Mouse (Mus musculus) hindbrain, embryonic 10.5 days (tissue): ENCODE data around the gene Gm11938. TPM values are rescaled to one million over a fixed set of nuclear protein-coding genes. Genes with fewer than 3 reads are reported as not detected.
A peak's percentile ranks its signal among the peaks of the same experiment; 100 is the strongest.
"Not testable (repeated sequence)": the region's sequence is repeated elsewhere in the genome, so short reads cannot be mapped to it uniquely, and the experiment has no call there.

Experiments used
- DNase-seq: peaks from one replicate; pipeline ENCODE4 v3.0.0-alpha.2; 2017; ENCODE audit warnings: low spot score
- H3K27ac ChIP-seq: fragments of 300-500 bp; sonication (generic); 2 replicates; pipeline ENCODE4 v1.5.1; 2016; ENCODE audit warnings: mild to moderate bottlenecking, moderate library complexity
- H3K27me3 ChIP-seq: fragments of 300-500 bp; sonication (generic); 2 replicates; pipeline ENCODE4 v1.6.1; 2016; ENCODE audit warnings: mild to moderate bottlenecking; ENCODE audit not compliant: poor library complexity, insufficient read depth, severe bottlenecking
- H3K36me3 ChIP-seq: fragments of 300-500 bp; sonication (generic); 2 replicates; pipeline ENCODE4 v1.6.1; 2016; ENCODE audit warnings: mild to moderate bottlenecking, moderate library complexity
- H3K4me1 ChIP-seq: fragments of 300-500 bp; sonication (generic); replicated peaks from 2 replicates; pipeline ENCODE4 v1.6.1; 2016; ENCODE audit warnings: mild to moderate bottlenecking
- H3K4me3 ChIP-seq: fragments of 300-500 bp; sonication (generic); 2 replicates; pipeline ENCODE4 v1.5.1; 2016; ENCODE audit warnings: mild to moderate bottlenecking, moderate library complexity
- H3K9me3 ChIP-seq: fragments of 300-500 bp; sonication (generic); 2 replicates; pipeline ENCODE4 v1.6.1; 2016; ENCODE audit warnings: mild to moderate bottlenecking, moderate library complexity
- WGBS: fragments of 180-500 bp; shearing (Covaris S2); methylation state at CpG from one replicate; pipeline ENCODE4 v1.1.7; 2016; 5-methylcytosine and 5-hydroxymethylcytosine counted together
- polyA plus RNA-seq: library from polyadenylated mRNA; unstranded; fragments of >200 nt; fragmentation: Nextera tagmentation; extraction: Ambion mirVana; gene quantifications from 2 replicates; pipeline ENCODE4 v1.2.1, GENCODE M21; 2016

Gene Gm11938
- polyA plus RNA-seq, 1 experiment from 2014 or later = not detected

- H3K4me1 ChIP-seq, H3K9me3 ChIP-seq, H3K27ac ChIP-seq, DNase-seq, H3K4me3 ChIP-seq, H3K36me3 ChIP-seq, H3K27me3 ChIP-seq: not testable (repeated sequence)
- WGBS = 66% methylated on average over 2 of the region's 2 CpGs
These were observed 7.0 kb upstream of the Gm11938 start, which contains the start of gene Gm11937 for GRCm38 (mm10) chr11:99610089-99610488. Gene Gm11937 (minus strand): TSS chr11:99610189.

- H3K36me3 ChIP-seq = no peaks in the 10 kb centered on the region
- H3K27ac ChIP-seq = no peak overlapping the region
- no peak for DNase-seq
- 82% methylated on average over 1 of the region's 1 CpGs for WGBS
- H3K27me3 ChIP-seq = no peaks in the 10 kb centered on the region
- H3K4me3 ChIP-seq = no peak overlapping the region
- H3K4me1 ChIP-seq = no peaks in the 10 kb centered on the region
- H3K9me3 ChIP-seq = no peaks in the 10 kb centered on the region
These were observed 6.0 kb upstream of the Gm11938 start for GRCm38 (mm10) chr11:99609126-99609525.

GRCm38 (mm10) chr11:99597742-99598141, 5.4 kb downstream of the Gm11938 start, which contains the start of gene Krtap9-3:
Gene Krtap9-3 (minus strand): TSS chr11:99598105.
- not testable (repeated sequence) for H3K36me3 ChIP-seq, H3K27ac ChIP-seq, H3K4me3 ChIP-seq, H3K4me1 ChIP-seq, H3K9me3 ChIP-seq, H3K27me3 ChIP-seq, DNase-seq
- WGBS = 81% methylated on average over 6 of the region's 6 CpGs

DNA sequence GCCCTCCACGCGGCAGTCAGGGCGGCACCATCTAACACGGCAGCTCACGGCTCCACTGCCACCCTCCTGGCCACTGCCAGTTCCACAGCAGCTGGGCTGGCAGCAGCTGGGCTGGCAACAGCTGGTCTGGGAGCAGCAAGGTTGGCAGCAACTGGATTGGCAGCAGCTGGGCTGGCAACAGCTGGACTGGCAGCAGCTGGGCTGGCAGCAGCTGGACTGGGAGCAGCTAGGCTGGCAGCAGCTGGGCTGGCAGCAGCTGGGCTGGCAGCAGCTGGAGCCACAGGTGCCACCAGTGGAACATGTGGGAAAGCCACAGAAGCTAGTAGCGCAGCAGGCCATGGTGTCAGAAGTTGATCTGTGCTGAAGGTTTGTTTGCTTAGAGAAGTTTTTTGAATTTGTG, 12.1 kb downstream of the Gm11938 start, which contains the start of gene Krtap1-3:
Gene Krtap1-3 (minus strand): TSS at position 359 of the 400 bp plus-strand sequence.
- Histone ChIP-seq H3K4me3 (no peak within 1 kb of the TSS), H3K27me3 (no peaks in the 10 kb centered on the region), H3K4me1 (no peaks in the 10 kb centered on the region), H3K9me3 (no peaks in the 10 kb centered on the region), H3K36me3 (no peaks in the 10 kb centered on the region), H3K27ac (no peak within 1 kb of the TSS)
- WGBS = 86% methylated on average over 6 of the region's 6 CpGs
- no peak for DNase-seq

- H3K27ac ChIP-seq = no peak overlapping the region
- no peaks in the 10 kb centered on the region for H3K27me3 ChIP-seq
- DNase-seq = no peak
- no peaks in the 10 kb centered on the region for H3K36me3 ChIP-seq
- H3K4me1 ChIP-seq = no peaks in the 10 kb centered on the region
- no peak overlapping the region for H3K4me3 ChIP-seq
- WGBS = 93% methylated on average over 7 of the region's 7 CpGs
- no peaks in the 10 kb centered on the region for H3K9me3 ChIP-seq
These were observed 18.0 kb downstream of the Gm11938 start for GRCm38 (mm10) chr11:99585096-99585495.

DNA sequence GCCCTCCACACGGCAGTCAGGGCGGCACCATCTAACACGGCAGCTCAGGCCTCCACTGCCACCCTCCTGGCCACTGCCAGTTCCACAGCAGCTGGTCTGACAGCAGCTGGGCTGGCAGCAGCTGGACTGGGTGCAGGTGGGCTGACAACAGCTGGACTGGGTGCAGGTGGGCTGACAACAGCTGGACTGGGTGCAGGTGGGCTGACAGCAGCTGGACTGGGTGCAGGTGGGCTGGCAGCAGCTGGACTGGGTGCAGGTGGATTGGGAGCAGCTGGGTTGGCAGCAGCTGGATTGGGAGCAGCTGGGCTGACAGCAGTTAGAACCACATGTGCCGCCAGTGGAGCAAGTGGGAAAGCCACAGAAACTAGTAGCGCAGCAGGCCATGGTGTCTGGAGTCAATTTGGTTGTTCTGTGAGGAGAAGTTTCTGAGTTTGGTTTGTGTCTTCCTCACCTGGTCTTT, 19.8 kb downstream of the Gm11938 start, which contains the start of gene Krtap1-4:
Gene Krtap1-4 (minus strand): TSS at position 410 of the 460 bp plus-strand sequence.
- Histone ChIP-seq H3K4me3 (no peak within 1 kb of the TSS), H3K27me3 (no peaks in the 10 kb centered on the region), H3K27ac (no peak within 1 kb of the TSS), H3K4me1 (no peaks in the 10 kb centered on the region), H3K9me3 (no peaks in the 10 kb centered on the region), H3K36me3 (no peaks in the 10 kb centered on the region)
- DNase-seq = no peak
- WGBS = 74% methylated on average over 5 of the region's 5 CpGs

DNA sequence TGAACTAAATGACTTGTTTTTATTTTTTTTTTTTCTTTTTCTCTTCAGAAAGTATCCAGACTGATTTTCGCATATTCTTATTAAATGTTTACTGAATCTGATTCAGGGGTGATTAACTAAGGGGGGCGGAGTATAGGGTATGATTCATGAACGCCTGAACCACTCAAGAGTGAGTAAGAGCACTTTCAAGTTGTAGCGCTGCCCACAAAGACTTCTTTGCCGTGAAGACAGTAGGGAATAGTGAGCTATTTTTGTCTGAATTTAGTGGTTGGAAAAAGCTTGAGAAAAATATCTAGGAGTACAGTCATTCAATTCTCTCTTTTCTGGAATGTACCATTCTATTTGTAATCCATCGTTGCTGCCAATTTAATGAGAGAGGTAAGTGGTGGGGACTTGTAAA, 21.5 kb downstream of the Gm11938 start:
- 90% methylated on average over 6 of the region's 6 CpGs for WGBS
- no peak for DNase-seq
- H3K4me3 ChIP-seq = no peak overlapping the region

GRCm38 (mm10) chr11:99581051-99581450, 22.1 kb downstream of the Gm11938 start:
- no peak overlapping the region for H3K27ac ChIP-seq
- no peak overlapping the region for H3K4me3 ChIP-seq
- no peak for DNase-seq
- H3K36me3 ChIP-seq = no peaks in the 10 kb centered on the region
- no peaks in the 10 kb centered on the region for H3K27me3 ChIP-seq
- H3K9me3 ChIP-seq = no peaks in the 10 kb centered on the region
- no peaks in the 10 kb centered on the region for H3K4me1 ChIP-seq
- WGBS = 92% methylated on average over 5 of the region's 5 CpGs

More for the DNA sequence above, 21.5 kb downstream of the Gm11938 start:
- Histone ChIP-seq H3K27ac (no peak overlapping the region), H3K36me3 (no peaks in the 10 kb centered on the region), H3K4me1 (no peaks in the 10 kb centered on the region), H3K27me3 (no peaks in the 10 kb centered on the region), H3K9me3 (no peaks in the 10 kb centered on the region)

DNA sequence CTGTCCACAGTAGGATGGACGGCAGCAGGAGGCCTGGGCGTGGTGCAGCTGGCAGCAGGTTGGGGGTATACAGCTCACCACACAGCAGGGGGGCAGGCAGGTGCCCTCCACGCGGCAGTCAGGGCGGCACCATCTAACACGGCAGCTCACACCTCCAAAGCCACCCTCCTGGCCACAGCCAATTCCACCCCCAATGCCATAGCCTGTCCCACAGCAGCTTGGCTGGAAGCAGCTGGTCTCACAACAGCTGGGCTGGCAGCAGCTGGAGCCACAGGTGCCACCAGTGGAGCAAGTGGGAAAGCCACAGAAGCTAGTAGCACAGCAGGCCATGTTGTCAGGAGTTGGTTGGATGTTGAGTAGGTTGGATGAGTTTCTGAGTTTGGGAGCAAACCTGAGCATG, 22.5 kb downstream of the Gm11938 start, which contains the start of gene Krtap1-5:
Gene Krtap1-5 (minus strand): TSS at position 381 of the 400 bp plus-strand sequence.
- H3K36me3 ChIP-seq = no peaks in the 10 kb centered on the region
- H3K27me3 ChIP-seq = no peaks in the 10 kb centered on the region
- H3K4me3 ChIP-seq = no peak within 1 kb of the TSS
- no peak within 1 kb of the TSS for H3K27ac ChIP-seq
- WGBS = 86% methylated on average over 6 of the region's 6 CpGs
- H3K4me1 ChIP-seq = no peaks in the 10 kb centered on the region
- no peaks in the 10 kb centered on the region for H3K9me3 ChIP-seq
- DNase-seq = no peak

DNA sequence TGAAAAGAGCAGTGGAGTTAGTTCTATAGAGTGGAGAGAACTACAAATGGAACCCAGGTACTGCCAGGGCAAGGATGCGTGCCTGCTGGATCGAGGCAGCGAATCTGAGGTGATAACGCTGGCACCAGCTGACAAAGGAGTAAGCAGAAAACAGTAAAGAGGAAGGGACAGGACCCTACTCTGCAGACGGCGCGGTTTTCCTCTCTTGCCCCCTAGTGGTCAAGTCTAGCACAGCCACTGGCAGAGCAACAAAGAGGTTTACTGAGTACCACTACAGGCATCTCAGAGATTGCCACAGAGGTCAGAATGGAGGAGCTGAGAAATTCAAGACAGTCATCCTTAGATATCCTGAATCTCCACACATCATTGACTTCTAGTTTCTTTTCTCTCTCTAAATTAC, 29.0 kb downstream of the Gm11938 start:
- Histone ChIP-seq H3K27me3 (no peaks in the 10 kb centered on the region), H3K4me1 (peaks cover 4% of the 10 kb centered on the region; the same call in 1 of the 2 replicates), H3K4me3 (peak overlapping the region; percentile 26; the same call in 1 of the 2 replicates), H3K9me3 (no peaks in the 10 kb centered on the region), H3K27ac (peak overlapping the region; percentile 73; the same call in 1 of the 2 replicates), H3K36me3 (no peaks in the 10 kb centered on the region)
- peak; percentile 83 for DNase-seq
- WGBS = 6% methylated on average over 7 of the region's 7 CpGs

GRCm38 (mm10) chr11:99573164-99573563, 29.9 kb downstream of the Gm11938 start:
- peaks cover 4% of the 10 kb centered on the region; the same call in 1 of the 2 replicates for H3K4me1 ChIP-seq
- no peak overlapping the region for H3K27ac ChIP-seq
- no peaks in the 10 kb centered on the region for H3K9me3 ChIP-seq
- DNase-seq = no peak
- H3K27me3 ChIP-seq = no peaks in the 10 kb centered on the region
- H3K36me3 ChIP-seq = no peaks in the 10 kb centered on the region
- 42% methylated on average over 4 of the region's 4 CpGs for WGBS
- H3K4me3 ChIP-seq = no peak overlapping the region

DNA sequence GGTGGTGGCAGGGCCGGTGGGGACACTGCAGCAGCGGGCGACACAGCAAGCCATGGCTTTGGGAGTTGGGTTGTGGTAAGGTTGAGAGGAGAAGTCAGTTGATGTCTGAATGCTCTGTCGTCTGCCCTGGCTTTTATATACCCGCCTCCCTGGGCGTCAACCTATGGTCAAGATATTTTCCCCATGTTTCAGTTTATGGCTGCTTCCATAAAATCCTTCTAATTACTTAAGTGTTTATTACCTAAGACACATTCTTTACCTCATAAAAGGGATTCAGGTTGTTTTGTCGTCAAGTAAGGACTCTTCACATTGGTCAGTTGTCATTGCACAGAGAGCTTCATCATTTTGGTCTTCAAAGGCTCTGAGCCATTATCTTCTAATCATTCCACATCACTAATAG, 36.6 kb downstream of the Gm11938 start, which contains the start of gene Krtap3-1:
Gene Krtap3-1 (minus strand): TSS at position 101 of the 400 bp plus-strand sequence.
- Histone ChIP-seq H3K27ac (no peak within 1 kb of the TSS), H3K36me3 (no peaks in the 10 kb centered on the region), H3K4me3 (no peak within 1 kb of the TSS), H3K27me3 (no peaks in the 10 kb centered on the region), H3K4me1 (no peaks in the 10 kb centered on the region), H3K9me3 (no peaks in the 10 kb centered on the region)
- 91% methylated on average over 7 of the region's 7 CpGs for WGBS
- DNase-seq = no peak

GRCm38 (mm10) chr11:99562580-99562979, 40.5 kb downstream of the Gm11938 start:
- no peak for DNase-seq
- WGBS = 81% methylated on average over 6 of the region's 6 CpGs
- H3K36me3 ChIP-seq = no peaks in the 10 kb centered on the region
- H3K27me3 ChIP-seq = no peaks in the 10 kb centered on the region
- no peaks in the 10 kb centered on the region for H3K4me1 ChIP-seq
- H3K9me3 ChIP-seq = no peaks in the 10 kb centered on the region
- no peak overlapping the region for H3K27ac ChIP-seq
- no peak overlapping the region for H3K4me3 ChIP-seq
